Mouse (Mus musculus) hindbrain, embryonic 16.5 days (tissue): ENCODE results near the gene Snx33. TPM values are rescaled to one million over a fixed set of nuclear protein-coding genes. Genes with fewer than 3 reads are reported as not detected.

Experiments
- ATAC-seq: fragments of 200-750 bp; cut with Nextera tagmentation; 2 replicates; pipeline ENCODE4 v1.8.0; 2017; ENCODE audit warnings: moderate TSS enrichment, moderate library complexity
- H3K27ac ChIP-seq: fragments of 300-500 bp; sonication (generic); 2 replicates; pipeline ENCODE4 v1.5.1; 2014; ENCODE audit warnings: low read depth, mild to moderate bottlenecking, control low read depth, low read length, moderate library complexity
- H3K27me3 ChIP-seq: fragments of 300-500 bp; sonication (generic); replicated peaks from 2 replicates; pipeline ENCODE4 v1.6.1; 2014; ENCODE audit warnings: low read length; ENCODE audit not compliant: control insufficient read depth, insufficient read depth
- H3K36me3 ChIP-seq: fragments of 300-500 bp; sonication (generic); 2 replicates; pipeline ENCODE4 v1.6.1; 2014; ENCODE audit warnings: mild to moderate bottlenecking, low read length, moderate library complexity, mixed read lengths; ENCODE audit not compliant: control insufficient read depth, insufficient read depth
- H3K4me1 ChIP-seq: fragments of 300-500 bp; sonication (generic); 2 replicates; pipeline ENCODE4 v1.6.1; 2014; ENCODE audit warnings: low read depth, low read length; ENCODE audit not compliant: control insufficient read depth, insufficient read depth
- H3K4me2 ChIP-seq: fragments of 300-500 bp; sonication (generic); 2 replicates; pipeline ENCODE4 v1.6.1; 2014; ENCODE audit warnings: mild to moderate bottlenecking, low read length, control low read depth, moderate library complexity
- H3K4me3 ChIP-seq: fragments of 300-500 bp; sonication (generic); 2 replicates; pipeline ENCODE4 v1.5.1; 2014; ENCODE audit warnings: mild to moderate bottlenecking, low read length, control low read depth, moderate library complexity
- H3K9ac ChIP-seq: fragments of 300-500 bp; sonication (generic); 2 replicates; pipeline ENCODE4 v1.6.1; 2014; ENCODE audit warnings: low read depth, mild to moderate bottlenecking, control low read depth, low read length, moderate library complexity
- H3K9me3 ChIP-seq: fragments of 300-500 bp; sonication (generic); 2 replicates; pipeline ENCODE4 v1.6.1; 2014; ENCODE audit warnings: mild to moderate bottlenecking, low read length, moderate library complexity; ENCODE audit not compliant: control insufficient read depth
- whole genome bisulfite sequencing: fragments of 180-500 bp; shearing (Covaris S2); extraction: QIAGEN DNeasy Blood & Tissue Kit; methylation state at CpG from one replicate; pipeline ENCODE4 v1.1.7; 2014; 5-methylcytosine and 5-hydroxymethylcytosine counted together
- polyA plus RNA-seq: library from polyadenylated mRNA; unstranded; fragments of >200 nt; fragmentation: Nextera tagmentation; extraction: Ambion mirVana; gene quantifications from 2 replicates; pipeline ENCODE4 v1.2.1, GENCODE M21; 2015

The Snx33 gene
- polyA plus RNA-seq, result 3.0 and 3.8 TPM in 2 replicates

DNA sequence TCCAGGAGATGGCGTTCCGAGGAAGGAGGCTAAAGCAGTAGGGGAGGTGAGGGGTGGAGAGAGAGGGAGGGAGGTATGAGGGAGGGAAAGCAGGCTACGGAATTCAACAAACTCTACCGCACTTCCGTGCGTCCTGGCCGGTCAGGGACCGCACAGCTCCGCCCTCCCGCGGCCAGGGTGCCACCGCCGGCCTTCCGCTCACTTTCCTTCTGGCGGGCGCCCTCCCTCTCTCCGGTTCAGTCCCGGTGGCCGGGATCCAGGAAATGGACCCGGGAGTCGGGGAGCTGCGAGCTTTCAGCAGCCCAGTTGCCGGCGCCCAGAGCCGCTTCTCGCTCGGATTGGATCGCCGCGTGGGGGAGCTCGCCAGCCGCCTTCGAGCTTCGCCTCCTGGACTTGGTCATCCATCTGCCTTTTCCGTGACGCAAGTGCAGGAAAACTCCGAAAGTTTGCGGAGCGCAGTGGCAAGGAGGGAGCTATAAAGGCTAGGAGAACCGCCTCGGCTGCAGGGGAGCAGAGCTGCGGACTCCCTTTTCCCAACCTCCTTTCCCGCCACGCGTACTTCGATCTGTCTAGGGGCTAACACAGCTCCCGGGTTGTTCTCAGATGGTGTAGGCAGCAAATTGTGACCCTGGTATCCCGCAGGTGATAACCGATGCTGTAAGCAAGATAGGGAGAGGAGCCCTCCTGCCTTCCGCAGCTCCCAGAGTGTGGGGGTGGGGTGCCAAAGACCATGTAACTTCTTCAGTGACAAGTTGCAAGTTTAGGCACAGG is at the start of gene Snx33:
Gene Snx33 (minus strand): TSS at position 331 of the 771 bp plus-strand sequence.
- Histone ChIP-seq H3K27me3 (peaks cover 2% of the 10 kb centered on the region; the same call in 1 of the 2 replicates), H3K9ac (peak within 1 kb of the TSS; percentile 71), H3K27ac (peak within 1 kb of the TSS; percentile 74), H3K4me3 (peak within 1 kb of the TSS; percentile 64), H3K36me3 (no peaks in the 10 kb centered on the region), H3K9me3 (no peaks in the 10 kb centered on the region), H3K4me2 (peak within 1 kb of the TSS; percentile 94), H3K4me1 (peaks cover 24% of the 10 kb centered on the region)
- ATAC-seq, result peak; percentile 87
- under 1% methylated on average over 46 of the region's 50 CpGs for WGBS

DNA sequence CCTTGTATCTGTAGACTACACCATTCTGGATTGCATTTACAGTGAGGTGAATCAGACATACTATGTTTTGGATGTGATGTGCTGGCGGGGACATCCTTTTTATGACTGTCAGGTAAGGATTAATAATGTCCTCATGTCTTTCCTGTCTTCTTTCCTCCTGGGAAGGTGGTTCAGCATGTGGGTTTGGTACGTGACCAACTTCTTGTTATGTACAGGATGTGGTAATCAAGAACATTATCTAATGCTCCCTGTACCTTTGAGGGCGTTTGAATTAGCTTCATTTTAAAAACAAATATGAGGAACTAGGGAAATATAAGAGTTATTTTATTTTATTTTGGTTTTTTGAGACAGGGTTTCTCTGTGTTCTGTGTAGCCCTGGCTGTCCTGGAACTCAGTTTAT is 47.0 kb upstream of the Snx33 start:
- Histone ChIP-seq H3K4me2 (no peak overlapping the region), H3K4me3 (no peak overlapping the region), H3K9ac (no peak overlapping the region), H3K9me3 (no peaks in the 10 kb centered on the region), H3K27ac (no peak overlapping the region), H3K36me3 (peaks cover 8% of the 10 kb centered on the region; the same call in 1 of the 2 replicates), H3K27me3 (no peaks in the 10 kb centered on the region), H3K4me1 (no peaks in the 10 kb centered on the region)
- ATAC-seq, result no peak
- 81% methylated on average over 3 of the region's 3 CpGs for WGBS

DNA sequence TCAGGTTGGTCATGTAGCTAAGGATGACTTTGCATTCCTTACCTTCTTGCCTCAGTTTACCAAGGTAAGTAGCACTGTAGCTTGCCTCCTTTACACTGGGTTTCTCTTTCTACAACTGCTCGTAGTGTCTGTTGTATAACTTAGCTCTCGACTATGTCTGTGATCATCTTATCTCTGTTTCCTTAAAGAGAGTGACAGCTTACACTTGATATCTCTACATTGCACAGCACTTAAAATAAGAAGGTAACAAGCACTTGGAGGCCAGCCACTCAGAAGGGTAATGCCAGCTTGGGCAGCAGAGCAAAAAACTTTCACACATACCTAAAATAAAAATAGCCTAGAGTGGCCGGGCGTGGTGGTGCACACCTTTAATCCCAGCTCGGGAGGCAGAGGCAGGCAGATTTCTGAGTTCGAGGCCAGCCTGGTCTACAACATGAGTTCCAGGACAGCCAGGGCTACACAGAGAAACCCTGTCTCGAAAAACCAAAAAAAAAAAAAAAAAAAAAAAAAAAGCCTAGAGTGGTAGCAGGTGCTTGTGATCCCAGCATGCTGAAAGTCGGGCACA is 45.9 kb upstream of the Snx33 start:
- Histone ChIP-seq H3K36me3 (peaks cover 9% of the 10 kb centered on the region; the same call in 1 of the 2 replicates), H3K4me1 (no peaks in the 10 kb centered on the region), H3K4me3 (no peak overlapping the region), H3K27me3 (no peaks in the 10 kb centered on the region), H3K9ac (no peak overlapping the region), H3K4me2 (no peak overlapping the region), H3K27ac (no peak overlapping the region), H3K9me3 (no peaks in the 10 kb centered on the region)
- 93% methylated on average over 7 of the region's 8 CpGs for WGBS
- ATAC-seq, result no peak

DNA sequence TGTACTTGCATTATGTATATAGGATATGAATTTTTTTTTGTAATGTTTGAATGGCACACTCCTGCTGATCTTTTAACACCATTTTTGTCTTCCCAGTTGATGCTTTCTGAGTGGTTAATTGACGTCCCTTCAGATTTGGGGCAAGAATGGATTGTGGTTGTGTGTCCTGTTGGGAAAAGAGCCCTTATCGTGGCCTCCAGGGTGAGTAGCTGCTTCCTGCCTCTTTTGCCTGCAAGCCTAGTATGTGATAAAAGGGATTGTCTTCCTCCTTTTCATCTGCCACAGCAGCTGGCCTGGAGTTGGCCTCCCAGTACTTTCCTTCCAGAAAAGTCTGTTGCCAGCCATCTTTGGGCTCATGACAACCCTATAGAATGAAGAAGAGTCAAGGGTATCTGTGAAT is 42.0 kb upstream of the Snx33 start:
- Histone ChIP-seq H3K4me1 (no peaks in the 10 kb centered on the region), H3K27me3 (no peaks in the 10 kb centered on the region), H3K36me3 (peaks cover 9% of the 10 kb centered on the region), H3K27ac (no peak overlapping the region), H3K9ac (no peak overlapping the region), H3K4me3 (no peak overlapping the region), H3K4me2 (no peak overlapping the region), H3K9me3 (no peaks in the 10 kb centered on the region)
- 88% methylated on average over 2 of the region's 2 CpGs for WGBS
- no peak for ATAC-seq

DNA sequence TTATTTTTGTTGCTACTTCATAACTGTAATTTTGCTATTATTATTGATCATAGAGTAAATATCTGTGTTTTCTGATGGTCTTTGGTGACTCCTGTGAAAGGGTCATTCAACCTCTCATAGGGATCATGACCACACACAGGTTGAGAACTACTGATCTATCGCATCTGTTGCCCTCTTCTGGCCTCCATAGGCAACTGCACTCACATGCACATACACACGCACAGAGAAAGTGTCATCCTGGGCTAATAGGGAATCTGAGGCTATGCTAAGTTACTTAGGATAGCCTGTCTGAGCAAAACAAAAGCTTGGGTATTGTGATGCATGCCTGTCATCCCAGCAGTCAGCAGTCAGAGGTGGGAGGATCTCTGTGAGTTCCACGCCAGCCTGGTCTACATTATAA is 33.4 kb upstream of the Snx33 start:
- no peak overlapping the region for H3K4me3 ChIP-seq
- H3K9me3 ChIP-seq, result no peaks in the 10 kb centered on the region
- no peaks in the 10 kb centered on the region for H3K27me3 ChIP-seq
- 98% methylated on average over 3 of the region's 3 CpGs for WGBS
- H3K27ac ChIP-seq, result no peak overlapping the region
- no peaks in the 10 kb centered on the region for H3K4me1 ChIP-seq
- H3K9ac ChIP-seq, result no peak overlapping the region
- no peak overlapping the region for H3K4me2 ChIP-seq
- no peak for ATAC-seq
- H3K36me3 ChIP-seq, result peaks cover 13% of the 10 kb centered on the region; the same call in 1 of the 2 replicates

DNA sequence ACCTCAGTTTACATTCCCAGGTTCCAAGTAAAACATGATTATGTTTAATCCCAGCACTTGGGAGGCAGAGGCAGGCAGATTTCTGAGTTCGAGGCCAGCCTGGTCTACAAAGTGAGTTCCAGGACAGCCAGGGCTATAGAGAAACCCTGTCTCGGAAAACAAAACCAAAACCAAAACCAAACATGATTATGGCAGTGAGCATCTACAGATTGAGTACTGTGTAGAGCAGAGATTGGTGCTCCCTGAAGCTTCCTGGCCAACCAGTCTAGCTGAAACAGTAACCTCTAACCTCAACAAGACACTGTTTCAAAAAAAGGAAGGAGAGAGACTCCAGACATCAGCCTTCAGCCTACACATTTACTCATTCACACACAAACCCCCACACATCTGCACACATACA is 30.5 kb upstream of the Snx33 start:
- H3K36me3 ChIP-seq, result peaks cover 8% of the 10 kb centered on the region; the same call in 1 of the 2 replicates
- H3K4me1 ChIP-seq, result no peaks in the 10 kb centered on the region
- ATAC-seq, result no peak
- H3K9me3 ChIP-seq, result no peaks in the 10 kb centered on the region
- H3K27ac ChIP-seq, result no peak overlapping the region
- no peaks in the 10 kb centered on the region for H3K27me3 ChIP-seq
- no peak overlapping the region for H3K4me2 ChIP-seq
- no peak overlapping the region for H3K9ac ChIP-seq
- H3K4me3 ChIP-seq, result no peak overlapping the region
- WGBS, result 98% methylated on average over 2 of the region's 2 CpGs

DNA sequence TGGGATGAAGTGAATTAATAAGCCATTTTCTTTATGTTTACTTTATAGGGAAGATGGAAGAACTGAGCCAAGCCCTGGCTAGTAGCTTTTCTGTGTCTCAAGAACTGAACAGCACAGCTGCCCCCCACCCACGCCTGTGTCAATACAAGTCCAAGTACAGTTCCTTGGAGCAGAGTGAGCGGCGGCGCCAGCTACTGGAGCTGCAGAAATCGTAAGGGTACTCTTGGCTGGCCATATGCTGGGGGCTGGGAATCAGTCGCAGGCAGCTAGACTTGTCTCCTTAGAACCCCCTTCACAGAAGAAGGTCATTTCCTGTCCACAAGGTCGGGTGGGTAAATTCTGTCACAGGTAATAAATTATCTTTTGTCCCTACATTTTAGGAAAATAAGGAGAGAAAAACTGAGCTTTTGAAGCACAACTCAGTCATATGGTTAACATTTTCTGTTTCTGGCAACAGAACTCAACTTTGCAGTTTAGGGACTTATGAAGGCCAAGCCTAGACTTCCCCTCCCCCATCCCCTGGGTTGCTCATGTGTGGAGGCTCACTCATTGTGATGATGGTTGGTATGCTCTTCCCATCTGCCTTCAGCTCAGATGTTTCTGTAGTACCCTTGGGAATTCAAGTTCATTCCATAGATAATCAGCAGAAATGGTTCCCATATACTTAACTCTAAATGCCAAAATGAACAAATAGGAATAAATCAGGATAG is 28.9 kb upstream of the Snx33 start:
- no peak overlapping the region for H3K27ac ChIP-seq
- no peak overlapping the region for H3K9ac ChIP-seq
- ATAC-seq, result no peak
- H3K9me3 ChIP-seq, result no peaks in the 10 kb centered on the region
- no peak overlapping the region for H3K4me3 ChIP-seq
- WGBS, result 92% methylated on average over 7 of the region's 7 CpGs
- H3K36me3 ChIP-seq, result no peaks in the 10 kb centered on the region; the same call in 1 of the 2 replicates
- no peaks in the 10 kb centered on the region for H3K4me1 ChIP-seq
- H3K27me3 ChIP-seq, result no peaks in the 10 kb centered on the region
- no peak overlapping the region for H3K4me2 ChIP-seq

DNA sequence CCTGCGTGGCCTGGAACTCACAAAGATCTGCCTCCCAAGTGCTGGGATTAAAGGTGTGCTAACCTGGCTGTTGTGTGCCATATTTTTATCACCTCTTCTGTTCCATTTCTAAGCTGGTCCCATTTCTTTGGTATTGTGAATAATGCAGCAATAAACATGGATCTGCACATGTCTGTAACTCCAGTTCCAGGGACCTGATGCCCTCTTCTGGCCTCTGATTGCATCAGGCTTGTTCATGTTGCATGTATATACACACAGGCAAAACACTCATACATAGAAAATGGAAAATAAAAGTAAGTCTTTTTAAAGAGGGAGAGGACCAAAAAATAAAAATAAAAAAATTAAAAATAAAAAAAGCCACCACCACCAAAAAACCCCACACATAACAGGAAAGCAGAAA is 25.4 kb upstream of the Snx33 start:
- H3K36me3 ChIP-seq, result no peaks in the 10 kb centered on the region; the same call in 1 of the 2 replicates
- H3K4me2 ChIP-seq, result no peak overlapping the region
- no peaks in the 10 kb centered on the region for H3K9me3 ChIP-seq
- no peak for ATAC-seq
- no peak overlapping the region for H3K4me3 ChIP-seq
- no peaks in the 10 kb centered on the region for H3K27me3 ChIP-seq
- H3K27ac ChIP-seq, result no peak overlapping the region
- no peak overlapping the region for H3K9ac ChIP-seq
- 100% methylated on average over 1 of the region's 1 CpGs for WGBS
- peaks cover 10% of the 10 kb centered on the region for H3K4me1 ChIP-seq
